In the genomic region with DNA sequence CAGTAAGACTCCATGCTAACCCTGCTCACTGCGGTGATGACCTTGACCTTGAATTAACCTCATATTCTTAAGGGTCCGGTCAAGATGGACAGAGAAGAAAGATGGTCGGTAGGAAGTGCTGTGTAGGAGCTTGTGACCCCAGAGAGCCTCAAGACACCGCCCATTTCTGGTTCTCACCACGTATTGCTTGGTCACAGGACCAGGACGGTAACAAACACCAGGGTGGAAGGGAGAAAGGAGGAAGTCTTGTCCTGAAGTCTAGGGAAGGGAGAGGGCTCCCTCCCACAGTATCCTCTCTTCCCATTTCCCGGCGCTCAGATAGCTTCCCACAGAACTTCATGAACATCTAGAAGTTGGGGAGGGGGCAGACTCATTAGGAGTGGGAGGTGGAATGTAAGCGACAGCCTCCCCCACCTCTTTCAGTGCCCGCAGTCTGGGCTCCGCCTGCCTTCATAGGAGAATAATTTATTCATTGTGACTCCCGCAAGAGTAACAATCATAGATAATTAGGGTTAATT, we compare ENCODE assay signal across 8 mouse cellular contexts. TPM values are rescaled to one million over a fixed set of nuclear protein-coding genes. Genes with fewer than 3 reads are reported as not detected.
DNase-seq lines count a peak whose midpoint lies in the region; ATAC-seq and TF ChIP-seq lines count a peak whose summit lies in the region.
"Had no signal": no experiment of that assay in that cellular context is flagged by ENCODE, and none has a peak within 500 bp of the region (broad histone marks: within the 10 kb centered on the region; RNA-seq: fewer than 3 reads in every experiment).

No protein-coding gene starts in this region.

- DNase-seq in lung, adult 2 months, result no peak
- peak; percentile 50 for DNase-seq in splenic B cell, adult 2 months (ENCODE audit: low read depth, low spot score)
- DNase-seq in adrenal gland, postnatal 36 days, result no peak
- no peak for DNase-seq in kidney, postnatal 36 days
- DNase-seq: adrenal gland, adult 8-10 months had no signal

- no peak overlapping the region for H3K9ac ChIP-seq in lung, embryonic 15.5 days
- no peak overlapping the region for H3K9ac ChIP-seq in embryonic facial prominence, embryonic 15.5 days
- H3K9ac ChIP-seq in limb, embryonic 13.5 days, result peak overlapping the region; percentile 67; the same call in 1 of the 2 replicates

- TF ChIP-seq POLR2A in lung, adult 2 months (IDR thresholded peaks at IDR 0.05; ENCODE audit: borderline replicate concordance, extremely low read depth, low read depth, low read length), result no peak

- no peaks in the 10 kb centered on the region for H3K9me3 ChIP-seq in lung, embryonic 15.5 days
- H3K9me3 ChIP-seq in embryonic facial prominence, embryonic 15.5 days (replicated peaks), result no peaks in the 10 kb centered on the region
- H3K9me3 ChIP-seq in limb, embryonic 13.5 days, result no peaks in the 10 kb centered on the region

- H3K27ac ChIP-seq in lung, embryonic 15.5 days, result no peak overlapping the region
- H3K27ac ChIP-seq in embryonic facial prominence, embryonic 15.5 days (replicated peaks), result no peak overlapping the region
- H3K27ac ChIP-seq in limb, embryonic 13.5 days, result no peak overlapping the region

- no peaks in the 10 kb centered on the region for H3K36me3 ChIP-seq in lung, embryonic 15.5 days
- no peaks in the 10 kb centered on the region for H3K36me3 ChIP-seq in embryonic facial prominence, embryonic 15.5 days
- no peaks in the 10 kb centered on the region for H3K36me3 ChIP-seq in limb, embryonic 13.5 days
- H3K36me3 ChIP-seq in splenic B cell, adult 2 months (ENCODE audit: control insufficient read depth, insufficient read depth, low read length, poor library complexity, severe bottlenecking), result no peaks in the 10 kb centered on the region

- H3K4me3 ChIP-seq in lung, embryonic 15.5 days, result peak overlapping the region; percentile 37
- H3K4me3 ChIP-seq in lung, adult 2 months (replicated peaks; ENCODE audit: extremely low read depth, low read depth, low read length), result no peak overlapping the region
- H3K4me3 ChIP-seq in embryonic facial prominence, embryonic 15.5 days (replicated peaks), result peak overlapping the region; percentile 44
- H3K4me3 ChIP-seq in limb, embryonic 13.5 days, result peak overlapping the region; percentile 51

- WGBS in lung, embryonic 15.5 days, result 8% methylated on average over 12 of the region's 12 CpGs
- 9% methylated on average over 12 of the region's 12 CpGs for WGBS in lung, adult 2 months
- 5% methylated on average over 12 of the region's 12 CpGs for WGBS in embryonic facial prominence, embryonic 15.5 days
- WGBS in limb, embryonic 13.5 days, result 7% methylated on average over 12 of the region's 12 CpGs

- peaks cover 18% of the 10 kb centered on the region for H3K4me1 ChIP-seq in lung, embryonic 15.5 days
- peaks cover 8% of the 10 kb centered on the region; the same call in 1 of the 2 replicates for H3K4me1 ChIP-seq in lung, adult 2 months (ENCODE audit: control insufficient read depth, insufficient read depth, low read length)
- H3K4me1 ChIP-seq in embryonic facial prominence, embryonic 15.5 days, result peaks cover 25% of the 10 kb centered on the region
- H3K4me1 ChIP-seq in limb, embryonic 13.5 days, result peaks cover 16% of the 10 kb centered on the region

- peak overlapping the region; percentile 66 for H3K4me2 ChIP-seq in lung, embryonic 15.5 days
- H3K4me2 ChIP-seq in embryonic facial prominence, embryonic 15.5 days (replicated peaks), result peak overlapping the region; percentile 69
- H3K4me2 ChIP-seq in limb, embryonic 13.5 days (replicated peaks), result peak overlapping the region; percentile 81

- no peak for ATAC-seq in lung, embryonic 15.5 days (ENCODE audit: borderline replicate concordance, extremely low read depth, low FRiP score, low TSS enrichment)
- ATAC-seq in embryonic facial prominence, embryonic 15.5 days (ENCODE audit: insufficient number of reproducible peaks, low FRiP score, low TSS enrichment, low read depth), result no peak
- no peak for ATAC-seq in limb, embryonic 13.5 days (ENCODE audit: low FRiP score, low read depth)

- peaks cover 76% of the 10 kb centered on the region for H3K27me3 ChIP-seq in lung, embryonic 15.5 days
- H3K27me3 ChIP-seq in embryonic facial prominence, embryonic 15.5 days, result peaks cover 65% of the 10 kb centered on the region
- peaks cover 82% of the 10 kb centered on the region for H3K27me3 ChIP-seq in limb, embryonic 13.5 days
- no peaks in the 10 kb centered on the region for H3K27me3 ChIP-seq in splenic B cell, adult 2 months (ENCODE audit: control insufficient read depth, insufficient read depth, low read length, poor library complexity, severe bottlenecking)

- TF ChIP-seq CTCF in lung, adult 2 months (IDR thresholded peaks at IDR 0.05; ENCODE audit: insufficient read depth, low read length), result no peak

RNA-seq across cellular contexts. Expression of a gene that starts 1.6 kb away (rescaled TPM):
- 0.06 and 0.16 TPM in 2 replicates for polyA plus RNA-seq in lung, embryonic 15.5 days (2015; fragmentation: Nextera tagmentation; extraction: Ambion mirVana)
- 0.88 and 1.2 TPM in 2 replicates for polyA plus RNA-seq in lung, adult 2 months (2012; rRNA removed)
- polyA plus RNA-seq in embryonic facial prominence, embryonic 15.5 days (2015; fragmentation: Nextera tagmentation; extraction: Ambion mirVana), result 0.25 and 0.55 TPM in 2 replicates
- 0.74 and 1.1 TPM in 2 replicates for polyA plus RNA-seq in limb, embryonic 13.5 days (2015; fragmentation: Nextera tagmentation; extraction: Ambion mirVana)
- 1 to 10 TPM; 1.7 to 6.9 TPM for total RNA-seq in adrenal gland, postnatal 36 days (2021)

RNA-seq across cellular contexts. Expression of a gene that starts 25.2 kb away (rescaled TPM):
- 1,039 and 1,081 TPM in 2 replicates for polyA plus RNA-seq in lung, embryonic 15.5 days (2015; fragmentation: Nextera tagmentation; extraction: Ambion mirVana)
- polyA plus RNA-seq in lung, adult 2 months (2012; rRNA removed), result 426 and 513 TPM in 2 replicates
- polyA plus RNA-seq in embryonic facial prominence, embryonic 15.5 days (2015; fragmentation: Nextera tagmentation; extraction: Ambion mirVana), result 1,021 and 1,069 TPM in 2 replicates
- 1,012 and 1,039 TPM in 2 replicates for polyA plus RNA-seq in limb, embryonic 13.5 days (2015; fragmentation: Nextera tagmentation; extraction: Ambion mirVana)
- total RNA-seq in adrenal gland, postnatal 36 days (2021), result 1,000 to 10,000 TPM; 1,174 to 1,217 TPM

RNA-seq across cellular contexts. Expression of a gene that starts 28.8 kb away (rescaled TPM):
- 4.9 and 5.2 TPM in 2 replicates for polyA plus RNA-seq in lung, embryonic 15.5 days (2015; fragmentation: Nextera tagmentation; extraction: Ambion mirVana)
- polyA plus RNA-seq in lung, adult 2 months (2012; rRNA removed), result 16.0 and 25.6 TPM in 2 replicates
- 21.3 and 22.0 TPM in 2 replicates for polyA plus RNA-seq in embryonic facial prominence, embryonic 15.5 days (2015; fragmentation: Nextera tagmentation; extraction: Ambion mirVana)
- polyA plus RNA-seq in limb, embryonic 13.5 days (2015; fragmentation: Nextera tagmentation; extraction: Ambion mirVana), result 20.0 and 20.7 TPM in 2 replicates
- total RNA-seq in adrenal gland, postnatal 36 days (2021), result 1 to 10 TPM; 6.9 to 8.4 TPM

RNA-seq across cellular contexts. Expression of a gene that starts 55.7 kb away (rescaled TPM):
- polyA plus RNA-seq in lung, embryonic 15.5 days (2015; fragmentation: Nextera tagmentation; extraction: Ambion mirVana), result 6.8 and 9.0 TPM in 2 replicates
- polyA plus RNA-seq in lung, adult 2 months (2012; rRNA removed), result 2.7 and 5.1 TPM in 2 replicates
- 13.0 and 14.7 TPM in 2 replicates for polyA plus RNA-seq in embryonic facial prominence, embryonic 15.5 days (2015; fragmentation: Nextera tagmentation; extraction: Ambion mirVana)
- polyA plus RNA-seq in limb, embryonic 13.5 days (2015; fragmentation: Nextera tagmentation; extraction: Ambion mirVana), result 7.0 and 8.8 TPM in 2 replicates
- under 1 TPM; 0.76 to 0.92 TPM for total RNA-seq in adrenal gland, postnatal 36 days (2021)
